Mouse (Mus musculus) neural tube, embryonic 13.5 days (tissue): ENCODE measurements around the gene C130073F10Rik. TPM values are rescaled to one million over a fixed set of nuclear protein-coding genes. Genes with fewer than 3 reads are reported as not detected.

Experiments
- polyA plus RNA-seq: library from polyadenylated mRNA; unstranded; fragments of >200 nt; fragmentation: Nextera tagmentation; extraction: Ambion mirVana; gene quantifications from 2 replicates; pipeline ENCODE4 v1.2.1, GENCODE M21; 2015

C130073F10Rik gene
- polyA plus RNA-seq, 1 experiment from 2014 or later = not detected

Other genes starting within 250 kb of the C130073F10Rik start
- 77.0 and 83.5 TPM in 2 replicates for gene Leprot, start 246.1 kb downstream of the C130073F10Rik start, polyA plus RNA-seq
- 4.9 and 5.8 TPM in 2 replicates for gene Lepr, start 176.4 kb downstream of the C130073F10Rik start, polyA plus RNA-seq
- not detected in 2 replicates for gene B020004J07Rik, start 49.8 kb downstream of the C130073F10Rik start, polyA plus RNA-seq
- gene Gm12800, start 15.3 kb upstream of the C130073F10Rik start, polyA plus RNA-seq = not detected in 2 replicates
- gene Gm12794, start 46.6 kb upstream of the C130073F10Rik start, polyA plus RNA-seq = not detected in 2 replicates
- not detected in 2 replicates for gene Gm12790, start 87.3 kb upstream of the C130073F10Rik start, polyA plus RNA-seq
- not detected in 2 replicates for gene Gm12789, start 92.8 kb upstream of the C130073F10Rik start, polyA plus RNA-seq
- 21.8 and 25.9 TPM in 2 replicates for gene Pde4b, start 193.8 kb upstream of the C130073F10Rik start, polyA plus RNA-seq